Mouse (Mus musculus) G1E (cell line): ENCODE data around the gene Med21.

Source experiments
- CTCF ChIP-seq: IDR thresholded peaks from 2 replicates; pipeline ENCODE4 v1.5.1; 2012; ENCODE audit warnings: low read depth, low read length, inconsistent platforms, mixed read lengths
- POLR2AphosphoS5 ChIP-seq: IDR thresholded peaks from 2 replicates; pipeline ENCODE4 v1.6.1; 2012; ENCODE audit warnings: low read depth, low read length, inconsistent platforms; ENCODE audit not compliant: insufficient replicate concordance

- no peak for TF ChIP-seq CTCF
- no peak for TF ChIP-seq POLR2AphosphoS5
Measured at GRCm38 (mm10) chr6:146630961-146631360, 11.4 kb upstream of the Med21 start.
